Mouse (Mus musculus): ENCODE data around the gene Btbd35f2.
"Not testable (repeated sequence)": the region's sequence is repeated elsewhere in the genome, so short reads cannot be mapped to it uniquely, and the experiment has no call there.

Gene Btbd35f2

GRCm38 (mm10) chrX:32278094-32278493 lies at the start of gene Btbd35f2:
Gene Btbd35f2 (plus strand): TSS chrX:32278394.
- DNase-seq (ENCODE audit: low read depth, low spot score), result not testable (repeated sequence)

Data from CD4-positive helper T cell, adult 2 months (primary cell).